Mouse (Mus musculus) testis, adult 2 months (tissue): ENCODE measurements around the gene Ap3b1. TPM values are rescaled to one million over a fixed set of nuclear protein-coding genes. Genes with fewer than 3 reads are reported as not detected.

Experiments used
- H3K27ac ChIP-seq: fragments of 200-500 bp; 2 replicates; pipeline ENCODE4 v1.5.1; 2012; ENCODE audit warnings: low read depth, low read length; ENCODE audit not compliant: control insufficient read depth, insufficient read depth
- H3K27me3 ChIP-seq: fragments of 200-500 bp; 2 replicates; pipeline ENCODE4 v1.6.1; 2012; ENCODE audit warnings: mild to moderate bottlenecking, low read length, moderate library complexity; ENCODE audit not compliant: control insufficient read depth, insufficient read depth
- H3K36me3 ChIP-seq: fragments of 200-500 bp; 2 replicates; pipeline ENCODE4 v1.6.1; 2012; ENCODE audit warnings: mild to moderate bottlenecking, low read length; ENCODE audit not compliant: control insufficient read depth, insufficient read depth
- H3K4me1 ChIP-seq: fragments of 200-500 bp; 2 replicates; pipeline ENCODE4 v1.6.1; 2012; ENCODE audit warnings: low read length; ENCODE audit not compliant: control insufficient read depth, insufficient read depth
- H3K4me3 ChIP-seq: fragments of 200-500 bp; 2 replicates; pipeline ENCODE4 v1.5.1; 2012; ENCODE audit warnings: low read depth, mild to moderate bottlenecking, low read length, moderate library complexity, mixed read lengths; ENCODE audit not compliant: control insufficient read depth
- CTCF ChIP-seq: fragments of 200-500 bp; IDR thresholded peaks from 2 replicates; pipeline ENCODE4 v1.5.1; 2012; ENCODE audit warnings: low read depth, mild to moderate bottlenecking, inconsistent platforms, low read length, moderate library complexity; ENCODE audit not compliant: control insufficient read depth, insufficient read depth, insufficient replicate concordance
- POLR2A ChIP-seq: fragments of 200-500 bp; IDR thresholded peaks from 2 replicates; pipeline ENCODE4 v1.6.1; 2012; ENCODE audit warnings: low read depth, mild to moderate bottlenecking, inconsistent platforms, low read length, moderate library complexity; ENCODE audit not compliant: control insufficient read depth
- polyA plus RNA-seq: library from polyadenylated mRNA; depleted of rRNA; stranded (reverse); fragments of >200 nt; gene quantifications from 2 replicates; pipeline ENCODE4 v1.2.3, GENCODE M21; 2012

Gene Ap3b1
- polyA plus RNA-seq, 1 experiment = 122 TPM

DNA sequence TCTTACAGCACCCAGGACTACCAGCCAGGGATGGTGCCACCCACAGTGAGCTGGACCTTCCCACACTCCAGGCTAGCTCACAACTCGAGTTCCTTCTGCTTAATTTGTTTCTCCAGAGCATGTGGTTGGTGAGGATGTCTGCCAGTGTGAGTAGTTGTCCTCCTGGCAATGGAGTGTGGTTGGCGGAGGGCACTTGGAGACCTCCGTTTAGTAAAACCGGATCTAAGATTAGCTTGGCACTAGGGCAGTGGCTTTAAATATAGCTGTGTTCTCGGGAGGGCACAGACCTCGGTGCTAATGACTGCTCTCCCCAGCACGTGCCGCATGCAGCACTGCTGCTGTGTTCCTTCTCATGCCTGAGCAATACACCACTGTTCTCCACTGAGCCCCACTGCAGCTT lies 37.0 kb downstream of the Ap3b1 start:
- no peaks in the 10 kb centered on the region for H3K4me1 ChIP-seq
- no peaks in the 10 kb centered on the region; the same call in 1 of the 2 replicates for H3K36me3 ChIP-seq
- TF ChIP-seq CTCF (no peak), POLR2A (no peak)
- no peaks in the 10 kb centered on the region for H3K27me3 ChIP-seq
- no peak overlapping the region for H3K4me3 ChIP-seq
- no peak overlapping the region for H3K27ac ChIP-seq

DNA sequence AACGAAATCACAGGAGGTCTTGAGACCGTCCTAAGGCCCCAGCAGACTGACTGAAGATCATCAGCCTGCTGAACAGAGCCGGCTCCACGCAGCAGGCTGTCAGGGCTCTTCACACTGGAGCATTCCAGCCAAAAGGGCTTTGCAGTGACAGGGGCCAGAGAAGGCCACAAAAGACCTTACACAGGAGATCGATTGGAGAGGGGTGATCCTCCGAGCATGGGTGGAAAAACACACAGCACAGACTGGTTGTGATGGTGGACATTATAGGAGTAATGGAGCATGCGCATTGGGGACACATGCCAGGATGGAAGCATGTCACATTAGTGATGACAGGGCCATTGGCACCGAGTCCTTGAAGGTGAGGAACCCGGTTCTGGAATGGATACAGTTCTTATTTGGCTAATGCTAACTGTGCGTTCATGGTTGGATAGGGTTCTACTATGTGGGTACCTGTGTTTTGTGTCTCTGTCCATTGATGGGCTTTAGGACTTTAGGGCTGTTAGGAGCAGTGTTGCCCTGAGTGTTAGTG lies 37.7 kb downstream of the Ap3b1 start:
- no peaks in the 10 kb centered on the region for H3K4me1 ChIP-seq
- no peaks in the 10 kb centered on the region for H3K27me3 ChIP-seq
- no peaks in the 10 kb centered on the region; the same call in 1 of the 2 replicates for H3K36me3 ChIP-seq
- no peak overlapping the region for H3K4me3 ChIP-seq
- no peak overlapping the region for H3K27ac ChIP-seq
- no peak for TF ChIP-seq POLR2A
- no peak for TF ChIP-seq CTCF

DNA sequence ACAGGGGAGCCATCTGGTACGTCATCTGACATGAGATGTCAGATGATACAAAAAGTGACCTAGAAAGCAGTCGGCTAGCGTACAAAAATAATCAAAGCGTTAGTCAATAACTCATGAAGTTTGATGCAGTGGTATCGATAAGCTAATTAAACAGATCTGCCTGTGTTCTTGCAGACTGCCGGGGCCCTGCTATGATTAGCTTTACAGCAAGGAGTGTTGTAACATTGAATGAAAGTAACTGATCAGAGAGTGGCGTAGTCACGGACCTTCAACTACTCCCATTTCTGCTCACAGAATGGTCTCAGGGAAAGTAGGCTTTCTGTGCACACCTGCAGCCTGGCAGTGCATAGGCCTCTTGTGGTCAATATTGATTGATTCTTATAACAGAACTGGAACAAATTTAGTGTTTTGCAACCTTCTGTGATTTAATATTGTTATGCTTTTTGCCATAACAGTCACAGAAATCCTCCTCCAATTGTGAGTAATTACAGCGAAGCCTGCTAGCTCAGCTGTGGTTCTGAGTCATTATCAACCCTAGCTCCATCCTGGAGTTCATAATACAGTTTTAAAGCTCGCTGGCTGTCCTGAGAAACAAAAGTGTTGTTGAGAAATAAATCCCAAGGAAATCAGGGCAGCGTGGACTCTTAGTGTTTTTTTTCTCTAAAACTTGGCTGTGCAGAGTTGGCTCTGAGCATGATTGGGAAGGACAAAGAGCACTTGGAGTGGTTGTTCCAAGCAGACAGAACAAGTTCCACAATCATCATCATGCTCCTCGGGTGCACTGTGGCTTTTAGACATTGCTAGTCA lies 40.0 kb downstream of the Ap3b1 start:
- H3K4me3 ChIP-seq = no peak overlapping the region
- no peaks in the 10 kb centered on the region for H3K27me3 ChIP-seq
- H3K4me1 ChIP-seq = no peaks in the 10 kb centered on the region
- TF ChIP-seq CTCF (no peak), POLR2A (no peak)
- no peaks in the 10 kb centered on the region for H3K36me3 ChIP-seq
- H3K27ac ChIP-seq = no peak overlapping the region

DNA sequence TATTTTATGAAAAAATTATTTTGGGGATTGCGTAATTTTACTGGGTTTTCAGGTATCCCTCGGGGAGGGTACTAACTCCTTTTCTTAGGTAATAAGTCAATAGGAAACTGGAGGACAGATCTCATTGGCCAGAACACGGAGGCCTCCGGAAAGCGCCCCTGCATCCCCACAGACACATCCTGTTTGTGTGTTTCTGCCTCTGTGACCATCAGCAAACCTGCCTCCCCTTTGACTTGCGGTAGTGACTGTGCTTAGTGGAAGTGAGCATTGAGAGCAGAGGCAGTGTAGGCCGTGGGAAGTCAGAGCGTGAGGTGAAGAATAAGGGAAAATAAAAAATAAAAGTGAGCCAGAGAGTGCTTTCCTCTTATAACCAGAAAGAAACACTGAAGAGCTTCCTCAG lies 41.7 kb downstream of the Ap3b1 start:
- Histone ChIP-seq H3K27me3 (no peaks in the 10 kb centered on the region), H3K4me3 (no peak overlapping the region), H3K36me3 (no peaks in the 10 kb centered on the region; the same call in 1 of the 2 replicates), H3K27ac (no peak overlapping the region), H3K4me1 (no peaks in the 10 kb centered on the region)
- no peak for TF ChIP-seq POLR2A

DNA sequence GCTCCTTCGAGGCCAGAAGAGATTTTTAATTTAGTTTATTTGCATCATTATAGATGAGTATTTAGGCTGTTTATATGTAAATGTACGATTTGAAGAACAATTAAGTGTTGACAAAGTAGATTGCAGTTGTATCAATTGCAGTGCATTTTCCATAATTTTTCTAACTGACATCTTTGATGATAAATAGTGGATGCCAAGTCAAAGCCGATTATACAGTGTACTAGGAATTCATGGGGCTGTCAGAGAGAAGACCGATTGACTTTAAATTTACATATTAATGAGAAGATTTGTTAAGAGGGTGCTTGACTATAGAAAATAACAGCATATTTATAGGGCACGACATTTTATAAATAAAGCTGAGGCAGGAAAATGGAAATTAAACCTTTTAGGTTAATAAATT lies 64.8 kb downstream of the Ap3b1 start:
- no peak for TF ChIP-seq POLR2A
- no peak for TF ChIP-seq CTCF
- no peak overlapping the region for H3K4me3 ChIP-seq
- H3K4me1 ChIP-seq = no peaks in the 10 kb centered on the region
- H3K27me3 ChIP-seq = no peaks in the 10 kb centered on the region
- H3K27ac ChIP-seq = no peak overlapping the region
- no peaks in the 10 kb centered on the region for H3K36me3 ChIP-seq

DNA sequence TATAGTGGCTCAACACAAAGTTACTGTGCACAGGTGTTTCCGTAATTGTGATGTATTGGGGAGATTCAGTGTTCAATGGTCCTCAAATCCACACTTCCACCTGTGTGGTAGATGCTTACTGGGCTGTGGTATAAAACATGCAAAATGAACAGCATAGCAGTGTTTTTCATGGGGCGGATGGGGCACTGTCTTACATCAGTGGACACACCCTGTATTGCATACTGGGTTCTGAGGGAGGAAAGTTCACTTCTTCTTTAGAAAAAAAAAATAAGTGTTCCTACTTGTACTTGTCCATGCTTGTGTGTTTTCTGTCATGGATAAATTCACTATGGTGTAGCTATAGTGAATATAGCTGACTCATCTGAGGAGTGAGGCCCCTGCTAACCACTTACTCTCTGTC lies 70.8 kb downstream of the Ap3b1 start:
- TF ChIP-seq POLR2A (no peak), CTCF (no peak)
- no peaks in the 10 kb centered on the region for H3K36me3 ChIP-seq
- H3K27ac ChIP-seq = no peak overlapping the region
- H3K4me1 ChIP-seq = no peaks in the 10 kb centered on the region; the same call in 1 of the 2 replicates
- no peaks in the 10 kb centered on the region for H3K27me3 ChIP-seq
- no peak overlapping the region for H3K4me3 ChIP-seq

DNA sequence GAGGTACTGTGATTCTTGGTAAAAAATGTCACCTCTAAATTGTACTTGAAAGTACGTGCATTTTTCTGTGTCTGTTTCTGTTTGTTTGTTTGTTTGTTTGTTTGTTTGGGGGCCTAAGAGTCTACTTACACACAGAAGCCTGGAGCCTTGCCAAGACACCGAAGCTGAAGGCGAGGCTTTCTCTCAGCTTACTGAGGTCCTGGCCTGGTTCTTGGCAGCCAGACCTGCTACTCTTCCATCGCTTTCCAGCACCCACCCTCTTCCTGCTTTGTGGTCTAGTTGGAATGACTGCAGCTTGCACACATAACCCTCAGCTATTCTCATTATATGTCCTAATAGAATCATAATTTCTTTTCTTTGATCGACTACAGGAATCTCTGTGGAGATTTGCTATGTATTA lies 80.6 kb downstream of the Ap3b1 start:
- H3K27ac ChIP-seq = no peak overlapping the region
- no peaks in the 10 kb centered on the region for H3K27me3 ChIP-seq
- no peaks in the 10 kb centered on the region; the same call in 1 of the 2 replicates for H3K36me3 ChIP-seq
- no peak overlapping the region for H3K4me3 ChIP-seq
- H3K4me1 ChIP-seq = 0 out of 2 replicates have a peak, but pooled peaks cover 2% of the 10 kb centered on the region
- TF ChIP-seq POLR2A = no peak
- TF ChIP-seq CTCF = no peak

DNA sequence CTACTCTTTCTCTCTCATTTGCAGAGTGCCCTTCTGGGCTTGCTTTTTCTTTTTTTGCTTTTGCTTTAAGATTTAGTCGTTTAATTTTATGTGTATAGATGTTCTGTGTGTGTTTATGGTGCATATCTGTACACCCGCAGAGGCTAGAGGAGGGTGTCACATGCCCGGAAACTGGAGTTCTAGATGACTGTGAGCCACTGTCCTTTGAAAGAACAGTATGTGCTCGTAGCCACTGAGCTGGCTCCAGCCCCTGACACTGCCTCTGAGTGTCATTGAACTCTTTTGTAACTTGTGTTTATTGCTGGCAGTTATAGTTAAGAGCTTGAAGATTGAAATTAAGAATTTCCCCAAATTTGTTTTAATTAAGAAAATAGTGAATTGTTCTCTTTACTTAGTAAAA lies 82.4 kb downstream of the Ap3b1 start:
- Histone ChIP-seq H3K27ac (peak overlapping the region; percentile 57), H3K4me1 (0 out of 2 replicates have a peak, but pooled peaks cover 2% of the 10 kb centered on the region), H3K4me3 (no peak overlapping the region), H3K27me3 (no peaks in the 10 kb centered on the region), H3K36me3 (no peaks in the 10 kb centered on the region; the same call in 1 of the 2 replicates)
- TF ChIP-seq POLR2A (no peak), CTCF (no peak)
